Mouse (Mus musculus): ENCODE data around the gene Adamts2.

DNA sequence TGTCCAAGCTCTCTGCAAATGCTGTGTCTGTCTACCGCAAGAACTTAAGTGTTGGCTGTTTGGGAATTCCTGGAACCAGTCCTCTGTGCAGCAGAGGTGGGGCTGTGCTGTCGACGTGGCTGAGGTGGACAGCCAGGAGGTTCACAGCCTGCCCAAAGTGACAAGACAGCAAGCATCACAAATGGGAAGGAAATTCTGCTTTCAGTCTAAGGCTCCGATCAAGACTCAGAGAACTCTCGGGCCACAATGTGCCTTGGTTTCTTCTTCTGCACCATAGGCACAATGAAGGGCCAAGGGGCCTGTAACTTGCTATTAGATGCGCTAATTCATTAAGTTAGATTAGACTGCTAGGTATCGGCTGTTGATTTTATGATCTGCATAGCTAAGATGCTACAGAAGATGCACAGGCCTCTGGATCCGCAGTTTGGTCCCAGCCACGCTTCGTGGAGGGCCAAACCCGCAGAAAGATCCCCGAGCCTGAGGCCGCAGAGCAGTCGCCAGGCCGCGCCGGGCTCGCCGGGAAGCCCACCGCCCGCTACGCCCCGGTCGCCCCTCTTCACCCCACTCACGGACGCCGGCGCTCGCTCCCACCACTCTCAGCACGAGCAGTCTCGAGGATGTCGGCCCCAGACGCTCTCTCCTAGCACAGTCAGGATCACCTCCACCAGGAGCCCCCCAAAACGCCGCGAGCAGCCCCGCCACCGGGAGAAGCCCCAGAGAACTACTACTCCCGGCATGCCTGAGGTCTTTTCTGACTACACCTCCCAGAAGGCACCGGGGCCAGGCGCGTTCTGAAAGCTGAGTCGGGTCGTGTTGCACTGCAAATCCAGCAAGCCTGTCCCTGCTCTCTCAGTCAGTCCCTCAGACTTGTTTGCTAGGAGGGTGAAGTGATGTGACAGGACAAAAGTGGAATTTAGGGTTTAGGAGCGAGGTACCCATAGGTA is 225.4 kb downstream of the Adamts2 start, which contains the start of gene Zfp354c:
- no peak for TF ChIP-seq EP300 (IDR thresholded peaks at IDR 0.05; ENCODE audit: low read depth)
- TF ChIP-seq CTCF (IDR thresholded peaks at IDR 0.05; ENCODE audit: low read depth) = no peak
